Mouse (Mus musculus) gastrocnemius, adult 18-20 months (tissue): ENCODE results near the gene Tmem164. TPM values are rescaled to one million over a fixed set of nuclear protein-coding genes. Genes with fewer than 3 reads are reported as not detected.
A peak's percentile ranks its signal among the peaks of the same experiment; 100 is the strongest.

ENCODE experiments used
- DNase-seq: peaks from one replicate; pipeline ENCODE4 v3.0.0; 2021; ENCODE audit warnings: low spot score
- microRNA-seq: library from miRNA; unstranded; fragments of <30 nt; microRNA quantifications from one replicate; pipeline ENCODE4 v1.2.0, GENCODE M21; 2021
- total RNA-seq, 2 experiments: library from RNA; stranded (reverse); gene quantifications; 2 replicates each; pipeline ENCODE4 v1.2.3; 2021

Gene Tmem164
- total RNA-seq, 2 experiments from 2014 or later, result 1.1 to 1.2 TPM

GRCm38 (mm10) chrX:142828184-142828908 lies 147.1 kb downstream of the Tmem164 start:
- DNase-seq, result no peak

DNA sequence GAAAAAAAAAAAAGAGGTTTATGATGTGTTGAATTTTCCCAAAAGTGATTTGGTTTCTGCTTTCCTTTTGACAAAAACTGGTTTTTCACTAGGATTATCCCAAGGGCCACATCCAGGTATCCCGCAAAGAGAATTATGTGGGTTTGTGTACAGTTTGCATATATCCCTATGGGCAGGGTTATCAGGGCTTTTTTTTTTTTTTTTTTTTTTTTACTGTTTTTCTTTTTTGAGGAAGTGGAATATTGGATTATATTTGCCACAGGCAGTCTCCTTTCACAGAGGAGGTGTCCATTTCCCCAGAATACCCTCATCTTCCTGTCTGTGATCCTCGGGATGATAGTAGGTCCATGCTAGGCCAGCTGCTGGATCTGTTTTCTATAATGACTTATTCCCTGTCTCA lies 148.1 kb downstream of the Tmem164 start:
- DNase-seq, result no peak

DNA sequence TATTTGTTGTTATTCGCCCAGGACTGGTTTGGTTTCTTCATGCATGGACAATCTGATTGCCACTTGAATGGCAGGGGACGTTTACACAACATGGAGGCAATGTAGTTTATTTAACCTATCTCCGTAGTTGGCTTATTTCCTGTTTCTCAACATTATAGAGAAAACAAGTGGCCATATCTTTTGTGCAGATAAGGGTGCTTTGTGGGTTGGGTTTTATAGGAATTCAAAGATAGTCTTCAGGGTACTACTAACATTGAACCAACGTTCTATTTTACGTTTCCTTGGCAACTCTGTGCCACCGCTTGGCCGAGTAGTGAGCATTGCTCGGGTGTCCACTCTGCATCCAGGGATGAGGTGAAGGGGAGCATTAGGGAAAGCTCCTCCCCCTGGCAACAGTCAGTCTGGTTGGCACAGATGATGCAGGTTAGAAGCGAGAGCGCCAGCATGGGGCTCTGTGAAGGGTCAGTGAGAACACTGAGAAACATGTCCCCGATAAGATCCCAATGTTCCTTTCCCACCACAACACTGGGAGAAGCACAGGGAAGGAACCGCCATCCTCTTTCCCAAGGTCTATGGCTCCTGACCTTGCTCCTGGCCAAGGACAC lies 148.8 kb downstream of the Tmem164 start:
- no peak for DNase-seq

- no peak for DNase-seq
Observed at GRCm38 (mm10) chrX:142830572-142830971, 149.4 kb downstream of the Tmem164 start.

DNA sequence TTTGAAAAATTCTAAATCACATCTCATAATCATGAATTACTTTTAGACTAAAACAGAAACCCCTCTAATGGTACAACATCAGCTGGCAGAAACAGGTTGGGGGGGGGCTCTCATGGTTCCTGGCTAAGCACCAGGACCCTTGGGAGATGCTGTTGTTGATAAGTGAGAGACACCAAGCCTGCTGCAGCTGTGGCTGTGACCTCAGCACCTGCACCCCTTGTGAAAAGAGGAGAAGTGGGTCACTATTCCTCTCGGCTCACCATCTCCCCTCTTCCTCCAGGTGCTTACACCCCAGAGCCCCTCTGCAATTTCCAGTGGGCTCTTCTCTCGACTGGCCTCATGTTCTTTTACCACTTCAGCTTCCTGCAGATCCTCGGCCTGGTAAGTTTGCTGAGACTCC lies 151.0 kb downstream of the Tmem164 start:
- DNase-seq, result no peak

DNA sequence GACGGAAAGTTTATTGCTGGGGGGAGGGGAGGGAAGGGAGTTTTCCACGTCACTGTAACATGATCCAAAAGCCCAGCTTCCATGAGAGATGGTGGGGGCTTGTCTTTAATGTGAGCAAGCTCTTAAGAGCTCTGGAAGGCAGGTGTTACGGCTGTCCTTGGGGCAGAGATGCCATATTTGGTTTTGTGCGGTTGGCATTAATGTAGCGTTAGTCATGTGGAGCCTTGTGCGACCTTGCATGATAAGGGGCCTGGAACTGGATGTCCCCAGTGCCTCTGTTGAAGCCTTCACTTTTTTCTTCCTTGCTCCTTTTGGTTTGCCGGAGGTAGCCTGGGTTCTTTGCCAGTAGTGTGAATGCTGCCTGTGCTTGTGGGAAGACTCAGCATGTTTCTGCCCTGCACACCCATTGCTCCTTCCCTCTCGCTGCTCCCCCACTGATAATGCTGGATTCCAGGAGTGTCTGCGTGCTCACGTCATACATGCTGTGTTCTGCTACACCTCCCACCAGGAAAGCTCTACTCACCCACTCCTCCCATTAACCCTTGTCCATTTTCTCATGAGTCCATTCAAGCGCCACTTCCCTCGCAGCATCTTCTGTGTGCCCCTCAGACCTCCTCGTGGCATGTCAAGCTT lies 152.1 kb downstream of the Tmem164 start:
- no peak for DNase-seq

- DNase-seq, result no peak
Observed at GRCm38 (mm10) chrX:142834807-142835206, 153.6 kb downstream of the Tmem164 start.

GRCm38 (mm10) chrX:142836399-142836798 lies 155.2 kb downstream of the Tmem164 start:
- no peak for DNase-seq

DNA sequence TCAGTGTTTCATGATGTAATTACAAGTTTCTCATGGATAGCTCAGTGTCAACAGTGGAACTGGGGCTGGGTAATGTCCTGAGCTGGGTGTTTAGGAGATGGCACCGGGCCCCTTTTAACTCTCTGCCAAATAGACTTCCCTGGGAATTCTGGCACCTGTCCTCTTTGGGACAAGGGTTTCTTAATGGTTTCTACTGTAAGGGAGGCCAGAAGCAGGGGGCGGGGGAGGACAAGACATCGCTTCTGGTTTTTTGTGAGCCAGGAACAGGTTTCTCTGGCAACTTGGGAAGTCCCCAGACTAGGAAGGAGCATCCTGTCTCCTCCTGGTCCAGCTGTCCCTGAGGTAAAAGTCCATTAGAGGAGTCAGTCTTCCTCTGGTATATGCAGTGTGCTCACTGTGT lies 156.1 kb downstream of the Tmem164 start:
- DNase-seq, result no peak

- DNase-seq, result no peak
Observed at GRCm38 (mm10) chrX:142838841-142839240, 157.6 kb downstream of the Tmem164 start.

DNA sequence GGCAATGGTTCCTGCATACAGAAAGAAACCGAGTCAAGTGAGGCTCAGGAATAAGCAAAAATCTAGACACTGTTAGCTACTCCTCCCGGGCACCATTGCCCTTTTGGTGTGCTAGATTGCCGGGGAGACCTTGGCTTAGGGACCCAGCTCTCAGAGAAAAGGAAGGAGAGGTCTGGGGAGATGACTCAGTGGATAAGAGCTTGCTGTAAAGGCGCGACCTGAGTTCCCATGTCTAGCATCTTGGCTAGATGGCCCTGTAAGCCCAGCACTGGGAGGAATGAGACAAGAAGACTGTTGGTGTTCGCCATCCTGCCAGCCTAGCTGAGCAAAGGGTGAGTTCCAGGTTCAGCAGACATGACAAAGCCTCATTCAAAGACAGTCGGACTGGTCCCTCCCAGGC lies 158.2 kb downstream of the Tmem164 start:
- DNase-seq, result no peak

DNA sequence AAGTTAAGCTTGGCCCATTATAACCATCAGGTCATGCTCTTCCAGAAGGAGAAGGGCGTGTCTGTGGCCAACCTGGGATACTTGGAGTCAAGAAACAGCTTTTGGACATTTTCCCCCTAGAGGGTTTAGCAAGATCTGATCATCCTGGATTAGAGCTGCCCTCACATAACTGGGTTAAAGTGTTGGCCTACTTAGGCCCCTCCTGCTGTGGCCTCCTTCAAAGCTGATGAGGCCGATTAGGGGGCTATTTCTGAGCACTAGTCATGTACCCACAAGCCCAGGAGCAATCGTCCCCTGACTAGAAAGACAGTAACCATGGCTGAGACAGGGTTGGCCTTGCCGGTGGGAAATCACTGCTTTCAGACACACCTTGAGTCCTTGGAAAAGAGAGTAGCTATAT lies 160.7 kb downstream of the Tmem164 start:
- no peak for DNase-seq

GRCm38 (mm10) chrX:142846266-142846665 lies 165.1 kb downstream of the Tmem164 start:
- no peak for DNase-seq

- no peak for DNase-seq
Observed at GRCm38 (mm10) chrX:142848032-142848431, 166.8 kb downstream of the Tmem164 start.

GRCm38 (mm10) chrX:142869844-142870243 lies 188.6 kb downstream of the Tmem164 start:
- peak; percentile 1 for DNase-seq

GRCm38 (mm10) chrX:142882255-142882654 lies 201.0 kb downstream of the Tmem164 start:
- no peak for DNase-seq

DNA sequence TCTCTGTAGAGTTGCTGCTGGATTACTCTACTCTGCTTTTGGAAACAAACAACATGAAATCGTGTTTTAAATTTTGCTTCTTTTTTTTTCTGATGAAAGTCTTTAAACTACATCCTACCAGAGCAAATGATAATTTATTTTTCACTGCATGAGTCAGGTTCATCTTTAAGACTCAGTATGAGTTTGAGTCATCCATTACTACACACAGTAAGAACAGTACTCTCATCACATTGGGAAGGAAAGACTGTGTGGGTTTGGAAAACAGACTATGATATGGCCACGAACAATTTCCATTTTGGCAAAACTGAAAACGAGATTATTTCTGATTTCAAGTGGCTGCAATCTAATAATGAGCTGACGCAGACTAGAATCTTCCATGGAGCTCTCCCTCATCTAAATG lies 202.4 kb downstream of the Tmem164 start:
- no peak for DNase-seq

GRCm38 (mm10) chrX:142885962-142886361 lies 204.8 kb downstream of the Tmem164 start:
- DNase-seq, result no peak

Small RNAs within 50 kb of the gene (microRNA-seq; reads per million reads assigned to microRNA genes)
- 952 reads per million, percentile 83 among the genes with 10 or more reads in this experiment for gene Mir652
